Mouse (Mus musculus): ENCODE data around the gene Atp6v0e.
A peak's percentile ranks its signal among the peaks of the same experiment; 100 is the strongest.

Gene Atp6v0e

DNA sequence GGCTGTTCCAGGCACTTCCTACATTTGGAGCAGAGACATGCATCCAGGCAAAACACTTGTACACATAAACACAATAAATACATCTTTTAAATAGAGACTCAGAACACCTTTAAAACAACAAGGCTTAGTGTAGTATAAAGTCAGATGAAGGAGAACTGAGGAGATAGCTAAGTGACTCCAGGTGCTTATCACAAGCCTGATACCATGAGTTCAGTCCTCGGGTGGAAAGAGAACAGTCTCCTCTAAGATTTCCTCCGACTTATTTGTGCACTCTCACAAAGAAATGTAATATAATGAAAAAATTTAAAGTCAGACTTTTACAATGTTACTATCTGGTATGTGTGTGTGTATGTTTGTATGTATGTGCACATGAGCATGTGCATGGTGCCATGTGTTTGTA lies 58.8 kb downstream of the Atp6v0e start:
- no peak for DNase-seq

DNA sequence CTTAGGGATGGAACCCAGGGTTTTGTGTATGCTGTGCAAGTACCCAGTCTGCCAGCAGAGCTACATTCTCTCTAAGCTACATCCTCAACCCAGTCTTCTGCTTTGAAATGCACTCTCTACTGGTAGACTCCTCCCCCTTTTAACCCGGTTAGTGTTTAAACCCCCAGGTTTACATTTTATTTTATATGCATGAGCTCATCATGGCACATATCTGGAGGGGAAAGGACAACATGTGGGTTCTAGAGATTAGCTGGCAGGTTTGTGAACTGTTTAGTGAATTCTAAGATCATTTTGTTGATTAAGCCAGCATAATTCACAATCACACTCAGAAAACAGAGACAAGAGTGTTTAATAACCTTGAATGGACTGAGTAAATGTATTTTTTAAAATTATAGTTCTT lies 61.8 kb downstream of the Atp6v0e start:
- DNase-seq: no peak

DNA sequence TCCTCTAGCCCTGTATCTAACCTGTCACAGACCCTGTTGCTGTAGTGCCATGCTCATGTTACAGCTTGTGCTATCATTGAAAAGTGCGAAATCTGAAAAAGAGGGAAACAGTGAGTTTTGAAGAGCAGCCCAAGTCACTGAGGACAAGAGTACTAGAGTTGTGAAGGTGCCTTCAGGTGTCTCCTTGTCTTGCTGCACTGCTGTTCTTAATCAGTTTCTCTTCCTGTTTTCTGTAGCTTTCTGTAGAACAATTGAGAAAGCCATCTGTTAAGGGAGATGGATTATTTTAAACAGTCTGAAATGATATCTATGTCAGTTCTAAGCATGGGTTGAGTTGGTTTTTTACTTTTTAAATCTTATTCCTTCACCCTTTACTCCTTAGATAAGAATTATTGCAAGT lies 63.6 kb downstream of the Atp6v0e start:
- peak in 1 of 2 experiments; percentile 31 for DNase-seq

DNA sequence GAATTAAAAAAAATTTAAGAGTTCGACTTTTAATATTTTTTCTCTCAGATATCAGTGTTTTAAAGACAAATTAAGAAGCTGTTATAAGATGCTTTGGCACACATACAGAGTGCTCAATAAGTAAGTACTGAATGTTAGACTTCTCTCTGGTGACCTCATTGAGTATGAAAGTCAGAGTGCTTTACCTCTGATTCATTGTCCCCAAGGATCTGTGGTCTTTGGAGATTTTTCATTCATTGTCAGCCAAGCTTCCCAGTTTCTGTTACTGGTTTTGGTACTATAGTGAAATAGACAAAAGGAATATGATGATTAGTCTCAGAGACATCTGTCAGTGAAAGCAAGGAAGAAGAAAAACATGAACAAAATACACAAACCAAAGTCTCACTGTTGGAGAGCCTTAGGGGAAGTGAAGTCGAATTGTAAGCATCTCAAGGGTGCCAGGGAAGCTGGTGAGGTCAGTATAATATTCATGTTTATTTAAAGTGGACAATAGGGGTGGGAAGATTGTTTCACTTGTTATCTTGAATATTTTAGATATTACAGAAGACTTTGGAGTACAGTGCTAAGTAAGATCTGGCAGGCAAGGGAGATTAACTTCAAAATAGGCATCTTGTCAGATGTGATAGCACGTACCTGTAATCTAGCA lies 64.2 kb downstream of the Atp6v0e start:
- no peak for DNase-seq

DNA sequence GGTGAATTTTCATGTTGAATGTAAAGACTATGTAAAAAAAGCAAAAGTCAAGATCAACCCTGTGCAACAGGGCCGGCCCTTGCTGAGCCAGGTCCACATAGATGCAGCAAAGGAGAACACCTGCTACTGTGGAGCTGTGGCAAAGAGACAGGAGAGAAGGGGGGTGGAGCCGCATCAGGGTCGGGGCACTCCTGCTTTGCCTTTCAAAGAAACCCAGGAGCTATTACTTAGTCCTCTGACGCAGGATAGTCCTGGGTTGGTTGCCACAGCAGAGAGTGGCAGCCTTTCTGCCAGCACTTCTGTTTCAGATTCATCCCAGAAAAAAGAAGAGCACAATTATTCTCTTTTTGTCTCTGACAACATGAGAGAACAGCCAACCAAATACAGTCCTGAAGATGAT lies 79.5 kb downstream of the Atp6v0e start:
- no peak for DNase-seq

DNA sequence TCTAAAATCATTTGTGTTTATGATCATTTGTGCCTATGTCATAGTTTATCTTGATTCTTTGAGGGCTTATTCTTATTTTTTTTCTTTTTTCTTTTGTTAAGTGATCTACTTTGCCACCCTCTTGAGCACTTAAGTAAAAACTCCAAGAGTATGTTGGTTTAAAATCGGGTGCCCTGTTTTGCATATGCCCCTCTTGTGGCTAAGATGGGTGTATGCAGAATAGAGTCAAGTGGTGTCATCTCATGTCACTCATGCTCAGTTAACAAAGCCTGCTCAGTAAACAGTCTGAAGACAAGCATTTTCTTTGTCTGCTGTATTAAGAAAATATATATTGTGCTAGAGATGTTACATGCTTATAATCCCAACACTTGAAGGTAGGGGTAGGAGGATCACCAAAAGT lies 80.3 kb downstream of the Atp6v0e start:
- DNase-seq: no peak
